Mouse (Mus musculus) adipocyte (in vitro differentiated cells): ENCODE results near the gene Mccc2.

Experiments
- DNase-seq: peaks from one replicate; pipeline ENCODE4 v3.0.0-alpha.2; 2016; ENCODE audit warnings: low spot score

The Mccc2 gene

DNA sequence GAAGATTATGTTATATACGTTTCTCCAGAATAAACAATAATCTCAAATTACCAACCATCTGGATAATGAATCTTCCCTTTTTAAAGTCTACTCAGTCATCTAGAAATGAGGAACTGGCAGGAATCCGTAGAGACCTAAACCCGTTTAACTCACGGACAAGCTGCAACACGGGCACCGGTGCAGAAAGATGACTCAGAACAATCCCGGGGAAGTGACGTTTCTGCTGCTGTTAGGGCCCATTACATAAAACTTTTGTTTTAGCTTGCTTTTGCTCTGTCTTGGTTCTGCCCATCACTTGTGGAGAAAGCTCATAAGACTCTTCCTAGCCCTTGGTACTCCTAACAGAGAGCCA lies 76.1 kb downstream of the Mccc2 start:
- no peak for DNase-seq

- no peak for DNase-seq
These were observed 76.7 kb downstream of the Mccc2 start for GRCm38 (mm10) chr13:99938606-99939319.

DNA sequence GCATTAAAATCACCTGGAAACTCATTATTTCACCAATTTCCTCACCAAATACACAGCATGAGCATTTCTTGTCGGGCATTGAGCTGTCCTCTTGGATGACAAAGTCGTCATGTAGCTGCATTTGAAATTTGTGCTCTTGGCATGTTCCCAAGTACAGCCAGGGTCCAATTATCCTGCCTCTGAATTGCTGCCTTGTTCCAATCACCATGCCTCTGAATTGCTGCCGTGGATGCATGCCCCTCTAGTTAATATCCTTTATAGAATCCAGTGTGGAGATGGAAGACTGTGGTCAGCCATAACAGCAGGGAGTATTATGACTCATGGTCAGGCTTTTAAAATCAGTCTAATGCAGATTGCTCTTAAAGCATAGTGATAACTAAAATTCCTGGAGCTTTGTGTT lies 77.7 kb downstream of the Mccc2 start:
- DNase-seq, result no peak

DNA sequence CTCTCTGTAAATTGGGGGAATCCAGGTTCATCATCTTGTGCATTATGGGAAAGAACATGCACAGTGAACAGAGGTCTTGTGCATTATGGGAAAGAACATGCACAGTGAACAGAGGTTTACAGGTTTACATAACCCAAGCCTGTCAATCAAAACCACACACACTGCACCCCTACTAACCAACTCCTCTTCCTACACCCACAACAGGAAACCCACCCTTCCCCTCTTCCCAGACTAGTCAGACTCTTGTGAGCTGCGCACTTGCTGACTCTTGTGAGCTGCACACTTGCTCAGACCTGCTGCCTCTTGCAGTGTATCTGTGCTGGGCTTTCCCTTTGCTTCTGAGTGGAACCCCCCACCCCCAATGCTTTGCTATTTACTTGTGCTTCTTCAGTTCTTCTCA lies 83.0 kb downstream of the Mccc2 start:
- no peak for DNase-seq

DNA sequence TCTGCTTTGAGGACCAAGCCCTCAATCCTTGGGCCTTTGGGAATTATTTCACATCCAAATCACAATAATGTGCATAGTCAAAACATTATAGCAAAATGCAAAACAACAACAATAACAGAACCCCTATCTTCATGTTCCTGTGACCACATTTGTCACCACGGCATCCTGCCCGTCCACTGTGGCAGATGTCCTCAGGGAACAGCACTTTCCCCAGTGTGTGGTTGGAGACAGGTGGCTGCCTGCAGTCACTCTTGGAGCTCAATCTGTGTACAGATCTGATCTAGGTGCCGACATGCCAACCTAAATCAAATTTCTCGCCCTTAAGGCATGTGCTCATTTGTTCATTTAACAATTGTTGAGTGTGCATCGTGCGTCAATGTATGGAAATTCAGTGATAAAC lies 83.9 kb downstream of the Mccc2 start:
- DNase-seq, result no peak

DNA sequence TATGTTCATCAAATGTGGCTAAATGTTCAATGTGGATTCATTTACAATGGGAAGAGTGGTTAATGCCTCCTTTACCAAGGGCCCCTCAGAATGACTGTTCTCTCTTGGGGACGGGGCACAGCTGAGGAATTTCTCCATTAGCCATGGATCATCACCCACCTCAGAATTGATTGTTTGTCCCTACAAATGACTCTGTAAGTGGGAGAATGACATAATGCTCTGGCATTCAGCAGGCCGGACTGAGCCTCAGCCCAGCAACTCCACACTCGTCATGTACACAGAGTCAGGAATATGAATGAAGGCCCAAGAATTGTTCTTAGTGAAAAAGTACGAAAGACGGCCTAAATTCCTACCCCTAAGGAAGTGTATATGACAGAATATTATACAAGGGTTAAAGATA lies 89.2 kb downstream of the Mccc2 start:
- DNase-seq, result no peak

DNA sequence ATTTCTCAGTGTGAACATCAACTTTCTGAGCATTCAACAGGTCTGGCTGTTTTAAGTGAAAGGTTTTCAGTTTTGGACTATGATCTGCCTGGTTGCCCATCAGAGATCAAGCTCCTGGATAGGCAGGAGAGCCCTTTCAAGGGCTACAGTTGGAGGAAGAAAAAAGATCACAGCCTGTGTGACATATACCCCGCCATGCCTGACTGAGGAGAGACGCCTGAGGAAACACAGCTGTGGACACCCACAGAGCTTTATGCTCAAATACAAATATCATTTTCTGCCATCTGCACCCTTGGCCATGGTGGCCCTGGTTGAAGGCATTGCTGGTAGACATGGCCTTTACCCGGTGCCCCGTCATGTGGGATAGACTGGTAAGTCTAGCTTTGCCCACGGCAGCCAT lies 99.8 kb downstream of the Mccc2 start:
- DNase-seq, result no peak

DNA sequence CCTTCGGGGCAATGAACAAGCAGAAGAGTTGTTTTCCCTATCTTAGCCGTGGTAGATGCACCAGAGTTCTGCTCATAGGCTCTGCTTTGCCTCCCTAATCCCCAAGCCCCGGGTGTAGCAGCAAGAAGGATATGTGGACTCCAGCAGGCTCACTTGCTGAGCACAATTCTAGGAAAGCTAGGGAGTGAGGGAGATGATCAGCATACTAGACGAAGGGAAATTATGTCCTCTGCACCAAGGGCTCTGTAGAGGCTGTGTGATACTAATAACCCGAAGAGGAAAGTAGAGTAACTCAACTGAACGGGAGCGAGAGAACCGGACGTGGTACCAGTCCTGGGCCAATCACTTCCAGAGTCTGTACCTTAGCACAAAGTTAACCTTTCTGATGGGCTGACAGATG lies 114.5 kb downstream of the Mccc2 start, which contains the start of gene Cartpt:
Gene Cartpt, minus strand, starts transcription at position 127 of the 400 bp plus-strand sequence.
- DNase-seq, result no peak

DNA sequence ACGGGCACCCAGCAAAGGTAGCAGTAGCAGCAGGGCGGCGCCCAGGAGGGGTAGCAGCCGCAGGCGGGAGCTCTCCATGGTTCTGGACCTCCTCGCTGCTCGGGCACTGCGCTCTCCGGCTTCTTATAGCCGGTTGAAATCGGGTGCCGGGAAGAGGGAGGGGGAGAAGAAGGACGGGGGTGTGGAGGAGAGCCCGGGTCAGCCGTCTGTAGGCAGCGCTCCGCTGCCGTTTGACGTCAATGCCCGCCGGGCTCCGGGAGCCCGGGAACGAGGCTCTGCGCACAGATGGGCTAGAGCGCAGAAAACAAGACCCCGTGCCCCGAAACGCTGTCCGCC lies 114.9 kb downstream of the Mccc2 start:
- no peak for DNase-seq

DNA sequence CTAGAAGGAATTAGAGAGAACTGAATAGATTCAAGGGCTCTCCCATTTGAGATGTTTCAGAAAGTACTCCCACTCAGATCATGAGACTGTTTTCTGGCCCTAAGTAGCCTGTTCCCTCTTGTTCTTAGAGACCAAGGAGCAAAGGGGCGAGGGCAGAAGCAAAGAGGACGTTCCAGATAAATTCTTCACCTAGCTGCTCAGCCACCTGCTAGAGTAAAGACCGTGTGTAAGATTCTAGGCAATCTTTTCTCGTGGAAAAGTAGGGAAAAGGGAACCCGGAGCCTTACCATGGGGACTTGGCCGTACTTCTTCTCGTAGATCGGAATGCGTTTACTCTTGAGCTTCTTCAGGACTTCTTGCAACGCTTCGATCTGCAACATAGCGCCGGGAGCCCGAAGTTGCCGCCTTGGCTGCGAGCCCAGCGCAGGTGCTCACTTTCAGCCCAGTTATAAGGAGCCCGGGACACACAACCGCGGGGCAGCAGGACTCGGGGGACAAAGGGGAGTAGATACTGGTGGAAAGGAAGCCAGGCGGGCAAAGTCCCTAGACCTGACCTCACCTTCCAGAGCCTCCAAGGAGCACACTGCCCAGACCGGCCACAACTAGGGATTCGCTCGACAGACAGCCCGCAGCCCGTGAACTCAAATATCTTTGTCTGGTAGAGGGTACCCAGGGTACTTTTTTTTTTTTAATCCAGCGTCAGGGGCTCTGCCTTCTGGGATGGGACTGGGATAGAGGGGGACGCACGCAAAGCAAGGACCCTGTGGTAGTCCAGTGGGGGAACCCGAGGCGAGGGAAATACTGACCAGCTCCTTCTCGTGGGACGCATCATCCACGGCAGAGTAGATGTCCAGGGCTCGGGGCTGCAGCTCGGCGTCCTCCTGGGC lies 115.5 kb downstream of the Mccc2 start:
- DNase-seq, result no peak

DNA sequence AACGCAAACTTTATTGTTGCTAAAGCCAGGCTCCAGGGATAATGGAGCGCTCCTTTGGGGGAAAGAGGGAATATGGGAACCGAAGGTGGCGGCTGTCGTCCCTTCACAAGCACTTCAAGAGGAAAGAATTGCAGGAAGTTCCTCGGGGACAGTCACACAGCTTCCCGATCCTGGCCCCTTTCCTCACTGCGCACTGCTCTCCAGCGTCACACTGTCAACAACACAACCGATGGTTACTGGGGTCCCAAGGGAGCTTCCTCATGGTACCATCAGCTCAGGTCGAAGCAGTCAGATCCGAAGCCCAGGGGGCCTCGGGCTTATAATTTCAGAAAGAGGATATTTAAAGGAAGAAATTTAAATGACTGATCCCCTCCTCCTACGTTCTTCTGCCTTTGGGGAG lies 116.6 kb downstream of the Mccc2 start:
- DNase-seq, result no peak
